Mouse (Mus musculus): ENCODE data around the gene Timm29.

GRCm38 (mm10) chr9:21593122-21593721 lies 700 bp downstream of the Timm29 start:
- TF ChIP-seq POLR2A (IDR thresholded peaks at IDR 0.05; ENCODE audit: extremely low read depth, insufficient read depth, low read length): no peak
- no peak for TF ChIP-seq CTCF (IDR thresholded peaks at IDR 0.05; ENCODE audit: low read depth, low read length)
